ENCODE assay signal across 8 mouse cellular contexts in genomic region chr6:103809986-103810341, GRCm38 (mm10).
DNase-seq lines count a peak whose midpoint lies in the region; ATAC-seq and TF ChIP-seq lines count a peak whose summit lies in the region.

No protein-coding gene starts in this region.

- TF ChIP-seq CTCF in liver, embryonic 14.5 days (IDR thresholded peaks at IDR 0.05; ENCODE audit: low read depth) = no peak

- peak overlapping the region; percentile 57 for H3K4me2 ChIP-seq in heart, embryonic 13.5 days
- H3K4me2 ChIP-seq in neural tube, embryonic 11.5 days (ENCODE audit: low read depth) = peak overlapping the region; percentile 38
- peak overlapping the region; percentile 31 for H3K4me2 ChIP-seq in liver, embryonic 14.5 days (ENCODE audit: low read depth)

- peak; percentile 48 for TF ChIP-seq EP300 in liver, embryonic 14.5 days (IDR thresholded peaks at IDR 0.05; ENCODE audit: low read depth)

- no peak overlapping the region for H3K9ac ChIP-seq in heart, embryonic 13.5 days
- no peak overlapping the region for H3K9ac ChIP-seq in neural tube, embryonic 11.5 days (ENCODE audit: low read length)
- H3K9ac ChIP-seq in liver, embryonic 14.5 days (replicated peaks) = no peak overlapping the region

- DNase-seq in heart, postnatal 25 days (ENCODE audit: low spot score) = no peak
- peak; percentile 12 for DNase-seq in neural tube, embryonic 11.5 days (ENCODE audit: low spot score)
- no peak for DNase-seq in neural tube, embryonic 10.5 days (ENCODE audit: extremely low spot score, low spot score)
- no peak for DNase-seq in liver, embryonic 14.5 days (ENCODE audit: low read depth in 3 of 3, low spot score in 3 of 3)
- DNase-seq in frontal cortex, postnatal 10 days (ENCODE audit: low spot score in 2 of 2) = no peak
- DNase-seq in right cerebral cortex, postnatal 25 days = no peak
- no peak for DNase-seq in gastrocnemius, adult 8-10 months (ENCODE audit: low spot score in 2 of 2)

- H3K4me1 ChIP-seq in heart, embryonic 13.5 days = peaks cover 11% of the 10 kb centered on the region; the same call in 1 of the 2 replicates
- no peaks in the 10 kb centered on the region for H3K4me1 ChIP-seq in neural tube, embryonic 11.5 days (ENCODE audit: control insufficient read depth, insufficient read depth, low read length)
- no peaks in the 10 kb centered on the region for H3K4me1 ChIP-seq in liver, embryonic 14.5 days (replicated peaks; ENCODE audit: control insufficient read depth in 2 of 2, insufficient read depth in 2 of 2, low read length in 1 of 2)

- no peaks in the 10 kb centered on the region for H3K36me3 ChIP-seq in heart, embryonic 13.5 days
- no peaks in the 10 kb centered on the region for H3K36me3 ChIP-seq in neural tube, embryonic 11.5 days (ENCODE audit: control insufficient read depth, insufficient read depth, low read length)
- H3K36me3 ChIP-seq in liver, embryonic 14.5 days (replicated peaks; ENCODE audit: control insufficient read depth, insufficient read depth, low read depth) = no peaks in the 10 kb centered on the region

- intact Hi-C loops in heart, postnatal 25 days (cut with DNase I) = no loop called here

- ATAC-seq in heart, embryonic 13.5 days (ENCODE audit: extremely low read depth, insufficient number of reproducible peaks, low FRiP score, low TSS enrichment) = no peak
- peak; percentile 58 for ATAC-seq in neural tube, embryonic 11.5 days (ENCODE audit: insufficient read depth, low FRiP score, low TSS enrichment)
- peak; percentile 85 for ATAC-seq in liver, embryonic 14.5 days (ENCODE audit: insufficient read depth)

- H3K9me3 ChIP-seq in heart, embryonic 13.5 days = no peaks in the 10 kb centered on the region
- no peaks in the 10 kb centered on the region for H3K9me3 ChIP-seq in neural tube, embryonic 11.5 days (ENCODE audit: control insufficient read depth, low read length)
- H3K9me3 ChIP-seq in liver, embryonic 14.5 days (ENCODE audit: control insufficient read depth, low read length) = no peaks in the 10 kb centered on the region

- peak overlapping the region; percentile 31 for H3K4me3 ChIP-seq in heart, embryonic 13.5 days
- peak overlapping the region; percentile 3; the same call in 1 of the 2 replicates for H3K4me3 ChIP-seq in neural tube, embryonic 11.5 days (ENCODE audit: low read depth, low read length)
- H3K4me3 ChIP-seq in liver, embryonic 14.5 days (ENCODE audit: insufficient read depth in 1 of 2, low read depth in 2 of 2, low read length in 2 of 2) = no peak overlapping the region

- no peak overlapping the region for H3K27ac ChIP-seq in heart, embryonic 13.5 days (replicated peaks)
- H3K27ac ChIP-seq in neural tube, embryonic 11.5 days (ENCODE audit: low read depth, low read length) = no peak overlapping the region
- no peak overlapping the region for H3K27ac ChIP-seq in liver, embryonic 14.5 days

- WGBS in heart, embryonic 13.5 days = 11% methylated on average over 7 of the region's 7 CpGs
- WGBS in neural tube, embryonic 11.5 days = 12% methylated on average over 7 of the region's 7 CpGs
- WGBS in liver, embryonic 14.5 days (ENCODE audit: insufficient replicate concordance) = 14% methylated on average over 7 of the region's 7 CpGs

- peaks cover 28% of the 10 kb centered on the region for H3K27me3 ChIP-seq in heart, embryonic 13.5 days (replicated peaks)
- H3K27me3 ChIP-seq in neural tube, embryonic 11.5 days (ENCODE audit: control insufficient read depth, insufficient read depth, low read length) = no peaks in the 10 kb centered on the region
- H3K27me3 ChIP-seq in liver, embryonic 14.5 days (ENCODE audit: control insufficient read depth, insufficient read depth, low read length) = no peaks in the 10 kb centered on the region

Comparison
In these comparisons a context has a peak if more than half of its experiments do, and no peak if none do; other contexts are left out.
1. H3K4me3 ChIP-seq: peak in heart, embryonic 13.5 days (single experiment) and neural tube, embryonic 11.5 days (single experiment); none in liver, embryonic 14.5 days (0 of 2).
2. Peak in every context shown above with its lines, with median percentiles within 50 percentile points of each other: H3K4me2 ChIP-seq.